Mouse (Mus musculus): ENCODE results near the gene Nhsl1. TPM values are rescaled to one million over a fixed set of nuclear protein-coding genes. Genes with fewer than 3 reads are reported as not detected.

Nhsl1 gene
- polyA plus RNA-seq, 1 experiment, result 44.6 TPM

GRCm38 (mm10) chr10:18393740-18394139, 75.0 kb downstream of the Nhsl1 start:
- Histone ChIP-seq H3K4me3 (ENCODE audit: low read depth, low read length) (no peak overlapping the region), H3K36me3 (ENCODE audit: control insufficient read depth, insufficient read depth, low read length) (no peaks in the 10 kb centered on the region), H3K27ac (ENCODE audit: insufficient read depth, low read depth, low read length) (no peak overlapping the region), H3K27me3 (ENCODE audit: control insufficient read depth, insufficient read depth, low read length) (no peaks in the 10 kb centered on the region), H3K4me1 (ENCODE audit: control insufficient read depth, insufficient read depth, insufficient read length, low read length) (no peaks in the 10 kb centered on the region)
- WGBS, result 63% methylated on average over 3 of the region's 3 CpGs
- peak; percentile 41; the same call in 1 of the 2 replicates for TF ChIP-seq CTCF (IDR thresholded peaks at IDR 0.05; ENCODE audit: extremely low read depth, insufficient read length, insufficient replicate concordance, low read depth, low read length)
- no peak for TF ChIP-seq POLR2A (IDR thresholded peaks at IDR 0.05; ENCODE audit: low read depth, low read length)

- WGBS, result 21% methylated on average over 7 of the region's 7 CpGs
- no peaks in the 10 kb centered on the region for H3K4me1 ChIP-seq (ENCODE audit: control insufficient read depth, insufficient read depth, insufficient read length, low read length)
- TF ChIP-seq CTCF (IDR thresholded peaks at IDR 0.05; ENCODE audit: extremely low read depth, insufficient read length, insufficient replicate concordance, low read depth, low read length) (no peak), POLR2A (IDR thresholded peaks at IDR 0.05; ENCODE audit: low read depth, low read length) (no peak)
- H3K4me3 ChIP-seq (ENCODE audit: low read depth, low read length), result no peak overlapping the region
- no peaks in the 10 kb centered on the region for H3K36me3 ChIP-seq (ENCODE audit: control insufficient read depth, insufficient read depth, low read length)
- H3K27ac ChIP-seq (ENCODE audit: insufficient read depth, low read depth, low read length), result peak overlapping the region; percentile 10; the same call in 1 of the 2 replicates
- no peaks in the 10 kb centered on the region for H3K27me3 ChIP-seq (ENCODE audit: control insufficient read depth, insufficient read depth, low read length)
Measured at GRCm38 (mm10) chr10:18394270-18394669, 75.5 kb downstream of the Nhsl1 start.

- Histone ChIP-seq H3K27me3 (ENCODE audit: control insufficient read depth, insufficient read depth, low read length) (no peaks in the 10 kb centered on the region), H3K36me3 (ENCODE audit: control insufficient read depth, insufficient read depth, low read length) (no peaks in the 10 kb centered on the region), H3K4me3 (ENCODE audit: low read depth, low read length) (no peak overlapping the region), H3K4me1 (ENCODE audit: control insufficient read depth, insufficient read depth, insufficient read length, low read length) (no peaks in the 10 kb centered on the region), H3K27ac (ENCODE audit: insufficient read depth, low read depth, low read length) (no peak overlapping the region)
- 39% methylated on average over 7 of the region's 7 CpGs for WGBS
- TF ChIP-seq POLR2A (IDR thresholded peaks at IDR 0.05; ENCODE audit: low read depth, low read length), result no peak
- no peak for TF ChIP-seq CTCF (IDR thresholded peaks at IDR 0.05; ENCODE audit: extremely low read depth, insufficient read length, insufficient replicate concordance, low read depth, low read length)
Measured at GRCm38 (mm10) chr10:18400089-18400644, 81.4 kb downstream of the Nhsl1 start.

- no peaks in the 10 kb centered on the region for H3K36me3 ChIP-seq (ENCODE audit: control insufficient read depth, insufficient read depth, low read length)
- WGBS, result 73% methylated on average over 8 of the region's 8 CpGs
- H3K4me1 ChIP-seq (ENCODE audit: control insufficient read depth, insufficient read depth, insufficient read length, low read length), result no peaks in the 10 kb centered on the region
- TF ChIP-seq POLR2A (IDR thresholded peaks at IDR 0.05; ENCODE audit: low read depth, low read length), result no peak
- TF ChIP-seq CTCF (IDR thresholded peaks at IDR 0.05; ENCODE audit: extremely low read depth, insufficient read length, insufficient replicate concordance, low read depth, low read length), result no peak
- H3K27ac ChIP-seq (ENCODE audit: insufficient read depth, low read depth, low read length), result no peak overlapping the region
- H3K4me3 ChIP-seq (ENCODE audit: low read depth, low read length), result no peak overlapping the region
- no peaks in the 10 kb centered on the region for H3K27me3 ChIP-seq (ENCODE audit: control insufficient read depth, insufficient read depth, low read length)
Measured at GRCm38 (mm10) chr10:18400998-18401397, 82.2 kb downstream of the Nhsl1 start.

GRCm38 (mm10) chr10:18403992-18404391, 85.2 kb downstream of the Nhsl1 start:
- H3K27me3 ChIP-seq (ENCODE audit: control insufficient read depth, insufficient read depth, low read length), result no peaks in the 10 kb centered on the region
- no peak overlapping the region for H3K4me3 ChIP-seq (ENCODE audit: low read depth, low read length)
- H3K27ac ChIP-seq (ENCODE audit: insufficient read depth, low read depth, low read length), result no peak overlapping the region
- H3K4me1 ChIP-seq (ENCODE audit: control insufficient read depth, insufficient read depth, insufficient read length, low read length), result no peaks in the 10 kb centered on the region
- no peaks in the 10 kb centered on the region for H3K36me3 ChIP-seq (ENCODE audit: control insufficient read depth, insufficient read depth, low read length)
- 84% methylated on average over 2 of the region's 2 CpGs for WGBS
- TF ChIP-seq CTCF (IDR thresholded peaks at IDR 0.05; ENCODE audit: extremely low read depth, insufficient read length, insufficient replicate concordance, low read depth, low read length) (no peak), POLR2A (IDR thresholded peaks at IDR 0.05; ENCODE audit: low read depth, low read length) (no peak)

- no peaks in the 10 kb centered on the region for H3K36me3 ChIP-seq (ENCODE audit: control insufficient read depth, insufficient read depth, low read length)
- H3K27ac ChIP-seq (ENCODE audit: insufficient read depth, low read depth, low read length), result no peak overlapping the region
- no peaks in the 10 kb centered on the region for H3K4me1 ChIP-seq (ENCODE audit: control insufficient read depth, insufficient read depth, insufficient read length, low read length)
- H3K27me3 ChIP-seq (ENCODE audit: control insufficient read depth, insufficient read depth, low read length), result no peaks in the 10 kb centered on the region
- no peak overlapping the region for H3K4me3 ChIP-seq (ENCODE audit: low read depth, low read length)
- TF ChIP-seq CTCF (IDR thresholded peaks at IDR 0.05; ENCODE audit: extremely low read depth, insufficient read length, insufficient replicate concordance, low read depth, low read length), result no peak
- TF ChIP-seq POLR2A (IDR thresholded peaks at IDR 0.05; ENCODE audit: low read depth, low read length), result no peak
- 88% methylated on average over 5 of the region's 5 CpGs for WGBS
Measured at GRCm38 (mm10) chr10:18404679-18405078, 85.9 kb downstream of the Nhsl1 start.

GRCm38 (mm10) chr10:18407062-18407830, 88.5 kb downstream of the Nhsl1 start:
- Histone ChIP-seq H3K27me3 (ENCODE audit: control insufficient read depth, insufficient read depth, low read length) (no peaks in the 10 kb centered on the region), H3K27ac (ENCODE audit: insufficient read depth, low read depth, low read length) (peak overlapping the region; percentile 57), H3K4me3 (ENCODE audit: low read depth, low read length) (peak overlapping the region; percentile 61), H3K36me3 (ENCODE audit: control insufficient read depth, insufficient read depth, low read length) (no peaks in the 10 kb centered on the region), H3K4me1 (ENCODE audit: control insufficient read depth, insufficient read depth, insufficient read length, low read length) (no peaks in the 10 kb centered on the region)
- TF ChIP-seq CTCF (IDR thresholded peaks at IDR 0.05; ENCODE audit: extremely low read depth, insufficient read length, insufficient replicate concordance, low read depth, low read length) (no peak), POLR2A (IDR thresholded peaks at IDR 0.05; ENCODE audit: low read depth, low read length) (no peak)
- 1% methylated on average over 21 of the region's 21 CpGs for WGBS
